In the genomic region with DNA sequence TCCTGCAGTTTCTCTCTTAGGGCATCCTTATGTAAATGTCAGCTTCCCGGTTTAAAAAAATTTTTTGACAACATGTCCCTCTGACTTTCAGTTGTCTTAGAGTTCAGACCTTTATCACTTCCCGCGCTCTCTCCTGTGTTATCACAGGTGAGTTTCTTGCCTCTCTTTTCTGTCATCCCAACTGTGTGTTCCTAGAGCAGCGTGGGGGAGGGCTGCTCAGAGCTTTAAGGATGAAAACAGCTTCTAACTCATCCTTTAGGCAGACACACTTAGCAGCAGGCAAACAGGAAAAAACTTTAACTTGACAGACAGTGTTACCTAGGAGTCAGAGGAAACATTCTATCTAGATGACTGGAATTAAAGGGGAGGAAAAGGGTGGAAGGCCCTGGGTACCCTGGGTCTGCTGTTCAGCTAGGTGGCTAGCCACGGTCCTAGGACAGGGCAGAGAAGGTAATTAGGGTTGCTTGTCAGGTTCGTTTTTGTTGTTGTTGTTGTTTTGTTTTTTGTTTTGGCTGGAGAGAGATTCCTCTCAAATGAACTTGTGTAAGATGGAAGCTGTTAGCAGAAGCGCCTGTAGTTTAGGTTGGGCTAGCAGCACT, we compare ENCODE assay signal across 15 mouse cellular contexts.
DNase-seq lines count a peak whose midpoint lies in the region; ATAC-seq lines count a peak whose summit lies in the region.
"Had no signal": no experiment of that assay in that cellular context is flagged by ENCODE, and none has a peak within 500 bp of the region (broad histone marks: within the 10 kb centered on the region; RNA-seq: fewer than 3 reads in every experiment).

No protein-coding gene starts in this region.

- no peak overlapping the region for H3K4me3 ChIP-seq in hindbrain, embryonic 13.5 days
- no peak overlapping the region for H3K4me3 ChIP-seq in hindbrain, embryonic 11.5 days (ENCODE audit: low read depth, low read length)
- no peak overlapping the region for H3K4me3 ChIP-seq in forebrain, embryonic 16.5 days (replicated peaks; ENCODE audit: low read length)
- peak overlapping the region; percentile 21 for H3K4me3 ChIP-seq in midbrain, embryonic 15.5 days
- H3K4me3 ChIP-seq: embryonic facial prominence, embryonic 10.5 days; heart, adult 2 months had no signal

- peaks cover 23% of the 10 kb centered on the region for H3K4me1 ChIP-seq in hindbrain, embryonic 13.5 days (replicated peaks)
- H3K4me1 ChIP-seq in hindbrain, embryonic 11.5 days (replicated peaks; ENCODE audit: control insufficient read depth, insufficient read depth, low read length) = 0 out of 2 replicates have a peak, but pooled peaks cover 2% of the 10 kb centered on the region
- peaks cover 18% of the 10 kb centered on the region for H3K4me1 ChIP-seq in forebrain, embryonic 16.5 days (replicated peaks; ENCODE audit: control insufficient read depth, insufficient read depth, low read length)
- H3K4me1 ChIP-seq in midbrain, embryonic 15.5 days = peaks cover 18% of the 10 kb centered on the region

- H3K9me3 ChIP-seq in hindbrain, embryonic 13.5 days = no peaks in the 10 kb centered on the region
- H3K9me3 ChIP-seq in hindbrain, embryonic 11.5 days (ENCODE audit: control insufficient read depth, low read length) = no peaks in the 10 kb centered on the region
- H3K9me3 ChIP-seq in forebrain, embryonic 16.5 days (ENCODE audit: control insufficient read depth, low read length) = no peaks in the 10 kb centered on the region
- no peaks in the 10 kb centered on the region for H3K9me3 ChIP-seq in midbrain, embryonic 15.5 days
- H3K9me3 ChIP-seq: embryonic facial prominence, embryonic 10.5 days had no signal

- no peak for DNase-seq in hindbrain, embryonic 11.5 days (ENCODE audit: low spot score)
- peak; percentile 51 for DNase-seq in brain, adult 2 months (ENCODE audit: low read depth, low spot score)
- no peak for DNase-seq in cerebellum, postnatal 36 days
- DNase-seq in adrenal gland, adult (ENCODE audit: inconsistent age in 2 of 2, low spot score in 1 of 2) = no peak
- DNase-seq: adrenal gland, postnatal 10 days; heart, adult 2 months; kidney, adult 9 months; liver, postnatal 0 days; lung, postnatal 36 days had no signal

- no peak for ATAC-seq in hindbrain, embryonic 13.5 days (ENCODE audit: low FRiP score)
- ATAC-seq in hindbrain, embryonic 11.5 days (ENCODE audit: low FRiP score) = no peak
- ATAC-seq in forebrain, embryonic 16.5 days = peak; percentile 36; the same call in 1 of the 2 replicates
- ATAC-seq in midbrain, embryonic 15.5 days (replicated peaks) = peak; percentile 24; the same call in 1 of the 2 replicates
- ATAC-seq: inflammation-experienced regulatory T-cells, adult 6 months; liver, postnatal 0 days had no signal

- H3K27ac ChIP-seq in hindbrain, embryonic 13.5 days = 0 out of 2 replicates have a peak overlapping the region, but pooled peaks have one; percentile 40
- no peak overlapping the region for H3K27ac ChIP-seq in hindbrain, embryonic 11.5 days (ENCODE audit: low read depth, low read length)
- H3K27ac ChIP-seq in forebrain, embryonic 16.5 days (ENCODE audit: low read length) = peak overlapping the region; percentile 63; the same call in 1 of the 2 replicates
- H3K27ac ChIP-seq in midbrain, embryonic 15.5 days = peak overlapping the region; percentile 73
- H3K27ac ChIP-seq: embryonic facial prominence, embryonic 10.5 days; heart, adult 2 months; stomach, postnatal 0 days had no signal

- H3K27me3 ChIP-seq in hindbrain, embryonic 13.5 days = no peaks in the 10 kb centered on the region
- no peaks in the 10 kb centered on the region for H3K27me3 ChIP-seq in hindbrain, embryonic 11.5 days (ENCODE audit: control insufficient read depth, insufficient read depth, low read length)
- no peaks in the 10 kb centered on the region for H3K27me3 ChIP-seq in forebrain, embryonic 16.5 days (replicated peaks; ENCODE audit: control insufficient read depth, insufficient read depth, low read length)
- H3K27me3 ChIP-seq in midbrain, embryonic 15.5 days (replicated peaks) = no peaks in the 10 kb centered on the region

- H3K4me2 ChIP-seq in hindbrain, embryonic 13.5 days = peak overlapping the region; percentile 43
- no peak overlapping the region for H3K4me2 ChIP-seq in hindbrain, embryonic 11.5 days (replicated peaks; ENCODE audit: low read depth, low read length)
- peak overlapping the region; percentile 44 for H3K4me2 ChIP-seq in forebrain, embryonic 16.5 days (ENCODE audit: low read length)
- H3K4me2 ChIP-seq in midbrain, embryonic 15.5 days = peak overlapping the region; percentile 45

- no peaks in the 10 kb centered on the region for H3K36me3 ChIP-seq in hindbrain, embryonic 13.5 days
- no peaks in the 10 kb centered on the region for H3K36me3 ChIP-seq in hindbrain, embryonic 11.5 days (ENCODE audit: control insufficient read depth, insufficient read depth, low read length)
- no peaks in the 10 kb centered on the region for H3K36me3 ChIP-seq in forebrain, embryonic 16.5 days (ENCODE audit: control insufficient read depth, insufficient read depth)
- no peaks in the 10 kb centered on the region for H3K36me3 ChIP-seq in midbrain, embryonic 15.5 days (replicated peaks)
- H3K36me3 ChIP-seq: embryonic facial prominence, embryonic 10.5 days had no signal

- 65% methylated on average over 7 of the region's 7 CpGs for WGBS in hindbrain, embryonic 13.5 days
- 65% methylated on average over 7 of the region's 7 CpGs for WGBS in hindbrain, embryonic 11.5 days
- 59% methylated on average over 7 of the region's 7 CpGs for WGBS in forebrain, embryonic 16.5 days
- 59% methylated on average over 7 of the region's 7 CpGs for WGBS in midbrain, embryonic 15.5 days

- H3K9ac ChIP-seq in hindbrain, embryonic 13.5 days = peak overlapping the region; percentile 51; the same call in 1 of the 2 replicates
- H3K9ac ChIP-seq in hindbrain, embryonic 11.5 days (ENCODE audit: low read depth, low read length) = no peak overlapping the region
- H3K9ac ChIP-seq in forebrain, embryonic 16.5 days (replicated peaks; ENCODE audit: low read depth, low read length) = no peak overlapping the region
- H3K9ac ChIP-seq in midbrain, embryonic 15.5 days = 0 out of 2 replicates have a peak overlapping the region, but pooled peaks have one; percentile 9
- H3K9ac ChIP-seq: liver, postnatal 0 days had no signal

Comparison
In these comparisons a context has a peak if more than half of its experiments do, and no peak if none do; other contexts are left out.
1. H3K9ac ChIP-seq: peak in hindbrain, embryonic 13.5 days (single experiment) and midbrain, embryonic 15.5 days (single experiment); none in hindbrain, embryonic 11.5 days (single experiment) and forebrain, embryonic 16.5 days (single experiment).
2. ATAC-seq: peak in forebrain, embryonic 16.5 days (single experiment) and midbrain, embryonic 15.5 days (single experiment); none in hindbrain, embryonic 13.5 days (single experiment) and hindbrain, embryonic 11.5 days (single experiment).